Mouse (Mus musculus): ENCODE data around the gene Brd9. TPM values are rescaled to one million over a fixed set of nuclear protein-coding genes. Genes with fewer than 3 reads are reported as not detected.
A peak's percentile ranks its signal among the peaks of the same experiment; 100 is the strongest.
"Not testable (repeated sequence)": the region's sequence is repeated elsewhere in the genome, so short reads cannot be mapped to it uniquely, and the experiment has no call there.

Brd9 gene
- polyA plus RNA-seq, 1 experiment: 64.3 TPM

GRCm38 (mm10) chr13:73990761-73991160, 53.1 kb downstream of the Brd9 start:
- no peak for DNase-seq (ENCODE audit: low spot score)

- DNase-seq (ENCODE audit: low spot score): no peak
Observed at GRCm38 (mm10) chr13:73991267-73991666, 53.7 kb downstream of the Brd9 start.

- no peak for DNase-seq (ENCODE audit: low spot score)
Observed at GRCm38 (mm10) chr13:73996456-73996855, 58.8 kb downstream of the Brd9 start.

- no peak for DNase-seq (ENCODE audit: low spot score)
Observed at GRCm38 (mm10) chr13:74000519-74000918, 62.9 kb downstream of the Brd9 start.

- DNase-seq (ENCODE audit: low spot score): no peak
Observed at GRCm38 (mm10) chr13:74000961-74001360, 63.4 kb downstream of the Brd9 start.

GRCm38 (mm10) chr13:74001492-74001891, 63.9 kb downstream of the Brd9 start:
- no peak for DNase-seq (ENCODE audit: low spot score)

- DNase-seq (ENCODE audit: low spot score): not testable (repeated sequence)
Observed at GRCm38 (mm10) chr13:74006881-74007280, 69.3 kb downstream of the Brd9 start.

GRCm38 (mm10) chr13:74008216-74008615, 70.6 kb downstream of the Brd9 start:
- not testable (repeated sequence) for DNase-seq (ENCODE audit: low spot score)

GRCm38 (mm10) chr13:74008948-74009718, 71.5 kb downstream of the Brd9 start, which contains the start of gene Tppp:
Gene Tppp (plus strand): TSS chr13:74009407.
- peak; percentile 93 for DNase-seq (ENCODE audit: low spot score)

- DNase-seq (ENCODE audit: low spot score): peak; percentile 54
Observed at GRCm38 (mm10) chr13:74009791-74010614, 72.4 kb downstream of the Brd9 start.

Other genes starting within 250 kb of the Brd9 start
- 0.07 and 0.12 TPM in 2 replicates for gene Slc6a19, start 232.9 kb upstream of the Brd9 start, polyA plus RNA-seq (2012; rRNA removed)
- gene Slc12a7, start 204.7 kb upstream of the Brd9 start, polyA plus RNA-seq (2012; rRNA removed): 105 and 110 TPM in 2 replicates
- 64.0 and 74.8 TPM in 2 replicates for gene Nkd2, start 90.2 kb upstream of the Brd9 start, polyA plus RNA-seq (2012; rRNA removed)
- 1.7 and 2.0 TPM in 2 replicates for gene Trip13, start within 50 bp of the Brd9 start, polyA plus RNA-seq (2012; rRNA removed)
- not detected in 2 replicates for gene Zdhhc11, start 26.0 kb downstream of the Brd9 start, polyA plus RNA-seq (2012; rRNA removed)
- gene Tppp, start 71.6 kb downstream of the Brd9 start, polyA plus RNA-seq (2012; rRNA removed): 21.2 and 26.5 TPM in 2 replicates
- 4.2 and 5.2 TPM in 2 replicates for gene Cep72, start 124.5 kb downstream of the Brd9 start, polyA plus RNA-seq (2012; rRNA removed)
- gene Slc9a3, start 183.6 kb downstream of the Brd9 start, polyA plus RNA-seq (2012; rRNA removed): 0.03 and 0.04 TPM in 2 replicates